Mouse (Mus musculus): ENCODE results near the gene Olfr625-ps1. TPM values are rescaled to one million over a fixed set of nuclear protein-coding genes. Genes with fewer than 3 reads are reported as not detected.

Olfr625-ps1 gene
- not detected in 2 replicates for polyA plus RNA-seq (2015; fragmentation: Nextera tagmentation; extraction: Ambion mirVana)

DNA sequence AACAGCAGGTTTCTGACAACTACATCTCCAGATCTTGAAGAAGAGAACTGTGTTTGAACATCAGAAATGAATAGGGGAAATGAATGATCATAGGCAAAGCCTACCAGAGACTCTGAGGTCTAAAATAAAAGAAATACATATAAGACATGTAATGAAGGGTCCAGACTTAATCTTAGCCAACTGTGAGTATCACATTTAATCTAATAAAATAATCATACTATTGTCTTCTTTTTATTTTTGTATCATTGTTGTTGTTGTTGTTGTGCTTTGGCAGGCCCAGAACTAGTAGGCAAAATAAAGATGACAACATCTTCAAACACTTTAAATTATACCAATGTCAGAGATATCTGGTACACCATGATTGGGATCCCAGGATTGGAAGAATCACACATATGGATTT lies at the start of gene Olfr625-ps1:
Gene Olfr625-ps1, plus strand, starts transcription at position 301 of the 400 bp plus-strand sequence.
- ATAC-seq (replicated peaks; ENCODE audit: extremely low read depth, insufficient read depth, low FRiP score) = no peak
- no peak within 1 kb of the TSS for H3K4me2 ChIP-seq (ENCODE audit: low read depth, low read length)
- H3K36me3 ChIP-seq (ENCODE audit: control insufficient read depth, insufficient read depth) = no peaks in the 10 kb centered on the region
- H3K27me3 ChIP-seq (ENCODE audit: control insufficient read depth, insufficient read depth, low read length) = no peaks in the 10 kb centered on the region
- H3K4me1 ChIP-seq (ENCODE audit: control insufficient read depth, insufficient read depth, low read length) = no peaks in the 10 kb centered on the region
- H3K9me3 ChIP-seq (replicated peaks; ENCODE audit: control insufficient read depth, low read length) = no peaks in the 10 kb centered on the region
- no peak within 1 kb of the TSS for H3K4me3 ChIP-seq (ENCODE audit: low read length)
- no peak within 1 kb of the TSS for H3K9ac ChIP-seq (ENCODE audit: low read length)
- no peak within 1 kb of the TSS for H3K27ac ChIP-seq (ENCODE audit: low read length)

DNA sequence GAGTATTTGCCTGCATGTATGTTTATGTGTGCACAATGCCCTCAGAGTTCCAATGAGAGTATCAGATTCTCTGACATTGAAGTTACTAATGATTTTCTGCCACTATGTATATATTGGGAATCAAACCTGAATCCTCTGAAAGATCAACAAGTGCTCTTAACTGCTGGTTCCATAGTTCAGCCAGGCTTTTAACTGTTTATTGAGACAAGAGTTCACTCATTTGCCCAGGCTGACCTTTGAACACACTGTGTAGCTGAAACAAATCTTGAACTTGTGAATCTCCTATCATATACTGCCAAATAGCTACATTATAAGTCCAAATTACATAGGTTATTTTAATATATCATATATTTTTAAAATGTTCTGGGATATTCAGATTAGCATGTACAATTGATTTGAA lies 45.7 kb upstream of the Olfr625-ps1 start:
- H3K27me3 ChIP-seq (ENCODE audit: control insufficient read depth, insufficient read depth, low read length) = no peaks in the 10 kb centered on the region
- no peak overlapping the region for H3K4me2 ChIP-seq (ENCODE audit: low read depth, low read length)
- no peaks in the 10 kb centered on the region for H3K9me3 ChIP-seq (replicated peaks; ENCODE audit: control insufficient read depth, low read length)
- H3K36me3 ChIP-seq (ENCODE audit: control insufficient read depth, insufficient read depth) = no peaks in the 10 kb centered on the region
- H3K4me1 ChIP-seq (ENCODE audit: control insufficient read depth, insufficient read depth, low read length) = no peaks in the 10 kb centered on the region
- H3K9ac ChIP-seq (ENCODE audit: low read length) = no peak overlapping the region
- no peak overlapping the region for H3K27ac ChIP-seq (ENCODE audit: low read length)
- H3K4me3 ChIP-seq (ENCODE audit: low read length) = no peak overlapping the region
- ATAC-seq (replicated peaks; ENCODE audit: extremely low read depth, insufficient read depth, low FRiP score) = no peak

GRCm38 (mm10) chr7:103642602-103643001 lies 39.9 kb upstream of the Olfr625-ps1 start, which contains the start of gene Olfr622:
Gene Olfr622 (minus strand): TSS chr7:103642702.
- H3K4me2 ChIP-seq (ENCODE audit: low read depth, low read length) = no peak within 1 kb of the TSS
- no peaks in the 10 kb centered on the region for H3K4me1 ChIP-seq (ENCODE audit: control insufficient read depth, insufficient read depth, low read length)
- no peaks in the 10 kb centered on the region for H3K36me3 ChIP-seq (ENCODE audit: control insufficient read depth, insufficient read depth)
- H3K27me3 ChIP-seq (ENCODE audit: control insufficient read depth, insufficient read depth, low read length) = no peaks in the 10 kb centered on the region
- no peak within 1 kb of the TSS for H3K4me3 ChIP-seq (ENCODE audit: low read length)
- H3K9ac ChIP-seq (ENCODE audit: low read length) = no peak within 1 kb of the TSS
- H3K27ac ChIP-seq (ENCODE audit: low read length) = no peak within 1 kb of the TSS
- 57% methylated on average over 1 of the region's 1 CpGs for WGBS
- H3K9me3 ChIP-seq (replicated peaks; ENCODE audit: control insufficient read depth, low read length) = no peaks in the 10 kb centered on the region
- no peak for ATAC-seq (replicated peaks; ENCODE audit: extremely low read depth, insufficient read depth, low FRiP score)

GRCm38 (mm10) chr7:103644070-103644469 lies 38.5 kb upstream of the Olfr625-ps1 start:
- no peaks in the 10 kb centered on the region for H3K36me3 ChIP-seq (ENCODE audit: control insufficient read depth, insufficient read depth)
- no peak overlapping the region for H3K27ac ChIP-seq (ENCODE audit: low read length)
- H3K9ac ChIP-seq (ENCODE audit: low read length) = no peak overlapping the region
- no peaks in the 10 kb centered on the region for H3K27me3 ChIP-seq (ENCODE audit: control insufficient read depth, insufficient read depth, low read length)
- H3K4me3 ChIP-seq (ENCODE audit: low read length) = no peak overlapping the region
- ATAC-seq (replicated peaks; ENCODE audit: extremely low read depth, insufficient read depth, low FRiP score) = no peak
- H3K4me1 ChIP-seq (ENCODE audit: control insufficient read depth, insufficient read depth, low read length) = no peaks in the 10 kb centered on the region
- 76% methylated on average over 4 of the region's 4 CpGs for WGBS
- H3K4me2 ChIP-seq (ENCODE audit: low read depth, low read length) = no peak overlapping the region
- no peaks in the 10 kb centered on the region for H3K9me3 ChIP-seq (replicated peaks; ENCODE audit: control insufficient read depth, low read length)

GRCm38 (mm10) chr7:103663598-103663997 lies 18.9 kb upstream of the Olfr625-ps1 start, which contains the start of gene Olfr623:
Gene Olfr623 (minus strand): TSS chr7:103663698.
- Histone ChIP-seq H3K36me3 (ENCODE audit: control insufficient read depth, insufficient read depth) (no peaks in the 10 kb centered on the region), H3K4me3 (ENCODE audit: low read length) (no peak within 1 kb of the TSS), H3K27ac (ENCODE audit: low read length) (no peak within 1 kb of the TSS), H3K4me2 (ENCODE audit: low read depth, low read length) (no peak within 1 kb of the TSS), H3K27me3 (ENCODE audit: control insufficient read depth, insufficient read depth, low read length) (no peaks in the 10 kb centered on the region), H3K9ac (ENCODE audit: low read length) (no peak within 1 kb of the TSS), H3K9me3 (replicated peaks; ENCODE audit: control insufficient read depth, low read length) (no peaks in the 10 kb centered on the region), H3K4me1 (ENCODE audit: control insufficient read depth, insufficient read depth, low read length) (no peaks in the 10 kb centered on the region)
- no peak for ATAC-seq (replicated peaks; ENCODE audit: extremely low read depth, insufficient read depth, low FRiP score)

DNA sequence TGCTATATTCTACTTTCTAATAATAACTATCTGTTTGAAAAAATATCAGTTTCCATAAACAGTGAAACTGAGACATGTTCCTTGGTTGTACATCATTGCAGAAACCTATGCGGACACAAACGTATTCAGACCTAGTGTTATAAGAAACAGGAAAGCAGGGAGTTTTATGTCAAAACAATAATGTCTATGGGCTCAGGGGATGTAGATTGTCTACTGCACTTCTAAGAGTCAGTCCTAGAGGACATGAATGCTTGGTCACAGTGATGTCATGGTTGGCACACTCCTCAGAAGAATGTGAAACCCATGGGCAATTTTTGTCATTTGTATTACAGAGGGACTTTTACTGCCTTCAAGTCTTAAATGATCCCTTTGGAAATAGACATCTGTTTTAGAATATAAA lies 11.4 kb upstream of the Olfr625-ps1 start, which contains the start of gene Olfr624:
Gene Olfr624, minus strand, starts transcription at position 101 of the 400 bp plus-strand sequence.
- no peaks in the 10 kb centered on the region for H3K27me3 ChIP-seq (ENCODE audit: control insufficient read depth, insufficient read depth, low read length)
- H3K27ac ChIP-seq (ENCODE audit: low read length) = no peak within 1 kb of the TSS
- H3K9ac ChIP-seq (ENCODE audit: low read length) = no peak within 1 kb of the TSS
- no peak within 1 kb of the TSS for H3K4me3 ChIP-seq (ENCODE audit: low read length)
- no peak within 1 kb of the TSS for H3K4me2 ChIP-seq (ENCODE audit: low read depth, low read length)
- WGBS = 87% methylated on average over 2 of the region's 2 CpGs
- ATAC-seq (replicated peaks; ENCODE audit: extremely low read depth, insufficient read depth, low FRiP score) = no peak
- no peaks in the 10 kb centered on the region for H3K9me3 ChIP-seq (replicated peaks; ENCODE audit: control insufficient read depth, low read length)
- H3K4me1 ChIP-seq (ENCODE audit: control insufficient read depth, insufficient read depth, low read length) = no peaks in the 10 kb centered on the region
- H3K36me3 ChIP-seq (ENCODE audit: control insufficient read depth, insufficient read depth) = no peaks in the 10 kb centered on the region

DNA sequence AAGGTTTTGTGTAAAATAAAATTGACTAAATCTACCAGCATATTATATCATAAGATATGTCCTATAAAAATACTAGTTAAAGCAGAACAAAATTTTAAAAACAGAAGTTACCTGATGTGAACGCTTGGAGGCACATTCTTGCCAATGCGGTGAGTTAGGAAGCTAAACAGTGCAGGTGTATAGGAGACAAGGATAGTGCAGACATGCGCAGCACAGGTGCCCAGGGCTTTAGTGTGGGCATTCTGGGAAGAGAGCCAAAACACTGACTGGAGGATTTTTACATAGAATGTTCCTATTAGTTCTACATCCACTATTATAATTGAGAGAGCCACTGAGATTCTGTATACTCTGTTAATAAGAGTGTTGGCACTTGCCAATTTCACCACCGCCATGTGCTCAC lies 16.9 kb downstream of the Olfr625-ps1 start:
- Histone ChIP-seq H3K4me2 (ENCODE audit: low read depth, low read length) (no peak overlapping the region), H3K27ac (ENCODE audit: low read length) (no peak overlapping the region), H3K4me3 (ENCODE audit: low read length) (no peak overlapping the region), H3K9ac (ENCODE audit: low read length) (no peak overlapping the region), H3K9me3 (replicated peaks; ENCODE audit: control insufficient read depth, low read length) (no peaks in the 10 kb centered on the region), H3K4me1 (ENCODE audit: control insufficient read depth, insufficient read depth, low read length) (no peaks in the 10 kb centered on the region), H3K27me3 (ENCODE audit: control insufficient read depth, insufficient read depth, low read length) (no peaks in the 10 kb centered on the region), H3K36me3 (ENCODE audit: control insufficient read depth, insufficient read depth) (no peaks in the 10 kb centered on the region)
- no peak for ATAC-seq (replicated peaks; ENCODE audit: extremely low read depth, insufficient read depth, low FRiP score)
- WGBS = 83% methylated on average over 4 of the region's 4 CpGs

- no peaks in the 10 kb centered on the region for H3K9me3 ChIP-seq (replicated peaks; ENCODE audit: control insufficient read depth, low read length)
Measured at GRCm38 (mm10) chr7:103712024-103712423, 29.5 kb downstream of the Olfr625-ps1 start.

GRCm38 (mm10) chr7:103714371-103714770 lies 31.9 kb downstream of the Olfr625-ps1 start, which contains the start of gene Olfr243:
Gene Olfr243 (plus strand): TSS chr7:103714671.
- H3K4me3 ChIP-seq (ENCODE audit: low read length) = no peak within 1 kb of the TSS
- no peak for ATAC-seq (replicated peaks; ENCODE audit: extremely low read depth, insufficient read depth, low FRiP score)
- H3K4me1 ChIP-seq (ENCODE audit: control insufficient read depth, insufficient read depth, low read length) = no peaks in the 10 kb centered on the region
- H3K27me3 ChIP-seq (ENCODE audit: control insufficient read depth, insufficient read depth, low read length) = no peaks in the 10 kb centered on the region
- no peak within 1 kb of the TSS for H3K4me2 ChIP-seq (ENCODE audit: low read depth, low read length)
- no peaks in the 10 kb centered on the region for H3K9me3 ChIP-seq (replicated peaks; ENCODE audit: control insufficient read depth, low read length)
- H3K36me3 ChIP-seq (ENCODE audit: control insufficient read depth, insufficient read depth) = no peaks in the 10 kb centered on the region
- no peak within 1 kb of the TSS for H3K27ac ChIP-seq (ENCODE audit: low read length)
- H3K9ac ChIP-seq (ENCODE audit: low read length) = no peak within 1 kb of the TSS

More at GRCm38 (mm10) chr7:103712024-103712423, 29.5 kb downstream of the Olfr625-ps1 start:
- no peak overlapping the region for H3K9ac ChIP-seq (ENCODE audit: low read length)
- H3K27ac ChIP-seq (ENCODE audit: low read length) = no peak overlapping the region
- no peaks in the 10 kb centered on the region for H3K36me3 ChIP-seq (ENCODE audit: control insufficient read depth, insufficient read depth)
- no peaks in the 10 kb centered on the region for H3K4me1 ChIP-seq (ENCODE audit: control insufficient read depth, insufficient read depth, low read length)
- H3K4me3 ChIP-seq (ENCODE audit: low read length) = no peak overlapping the region
- H3K4me2 ChIP-seq (ENCODE audit: low read depth, low read length) = no peak overlapping the region
- 27% methylated on average over 2 of the region's 2 CpGs for WGBS
- H3K27me3 ChIP-seq (ENCODE audit: control insufficient read depth, insufficient read depth, low read length) = no peaks in the 10 kb centered on the region
- no peak for ATAC-seq (replicated peaks; ENCODE audit: extremely low read depth, insufficient read depth, low FRiP score)
